In genomic region chr8:110431340-110431739, GRCm38 (mm10) we compare ENCODE assay signal across 31 mouse cellular contexts.
"Had no signal": no experiment of that assay in that cellular context is flagged by ENCODE, and none has a peak within 500 bp of the region (broad histone marks: within the 10 kb centered on the region; RNA-seq: fewer than 3 reads in every experiment).

No protein-coding gene starts in this region.

- H3K4me1 ChIP-seq: heart, embryonic 12.5 days; heart, embryonic 13.5 days; heart, embryonic 15.5 days; hindbrain, embryonic 12.5 days; hindbrain, embryonic 13.5 days; hindbrain, embryonic 15.5 days; intestine, embryonic 15.5 days; kidney, embryonic 15.5 days had no signal

- H3K36me3 ChIP-seq: heart, embryonic 12.5 days; heart, embryonic 13.5 days; heart, embryonic 15.5 days; hindbrain, embryonic 10.5 days; hindbrain, embryonic 12.5 days; hindbrain, embryonic 13.5 days; hindbrain, embryonic 15.5 days; intestine, embryonic 15.5 days; kidney, embryonic 15.5 days had no signal

- DNase-seq: heart, postnatal 10 days; heart, postnatal 14 days; heart, postnatal 36 days; heart, postnatal 4 days; kidney, adult 11 months; kidney, adult 18-20 months; kidney, adult 2 months; kidney, adult 8-10 months; kidney, adult 9 months; kidney, postnatal 10 days; kidney, postnatal 14 days; kidney, postnatal 25 days; kidney, postnatal 36 days; kidney, postnatal 4 days; layer of hippocampus, adult 9-11 months; layer of hippocampus, postnatal 36 days had no signal

- H3K4me2 ChIP-seq: heart, embryonic 11.5 days; heart, embryonic 12.5 days; heart, embryonic 13.5 days; heart, embryonic 15.5 days; hindbrain, embryonic 12.5 days; hindbrain, embryonic 13.5 days; hindbrain, embryonic 14.5 days; hindbrain, embryonic 15.5 days; intestine, embryonic 15.5 days; kidney, embryonic 15.5 days had no signal

- H3K27me3 ChIP-seq: heart, embryonic 12.5 days; heart, embryonic 13.5 days; heart, embryonic 15.5 days; hindbrain, embryonic 12.5 days; hindbrain, embryonic 13.5 days; hindbrain, embryonic 15.5 days; intestine, embryonic 15.5 days; kidney, embryonic 15.5 days had no signal

- H3K9ac ChIP-seq: heart, embryonic 12.5 days; heart, embryonic 13.5 days; heart, embryonic 15.5 days; hindbrain, embryonic 12.5 days; hindbrain, embryonic 13.5 days; hindbrain, embryonic 14.5 days; hindbrain, embryonic 15.5 days; intestine, embryonic 15.5 days; kidney, embryonic 15.5 days had no signal

- H3K27ac ChIP-seq: heart, embryonic 13.5 days; heart, embryonic 15.5 days; hindbrain, embryonic 10.5 days; hindbrain, embryonic 12.5 days; hindbrain, embryonic 13.5 days; hindbrain, embryonic 14.5 days; hindbrain, embryonic 15.5 days; hindbrain, postnatal 0 days; intestine, embryonic 15.5 days; kidney, embryonic 15.5 days; kidney, postnatal 0 days; layer of hippocampus, adult 2 months; left cerebral cortex, adult 2 months had no signal

- H3K9me3 ChIP-seq: heart, embryonic 12.5 days; heart, embryonic 13.5 days; heart, embryonic 15.5 days; hindbrain, embryonic 10.5 days; hindbrain, embryonic 12.5 days; hindbrain, embryonic 13.5 days; hindbrain, embryonic 15.5 days; intestine, embryonic 15.5 days; kidney, embryonic 15.5 days had no signal

- H3K4me3 ChIP-seq: heart, embryonic 12.5 days; heart, embryonic 13.5 days; heart, embryonic 15.5 days; hindbrain, embryonic 10.5 days; hindbrain, embryonic 12.5 days; hindbrain, embryonic 13.5 days; hindbrain, embryonic 15.5 days; intestine, embryonic 15.5 days; kidney, embryonic 15.5 days; layer of hippocampus, adult 2 months; left cerebral cortex, adult 2 months had no signal
